Mouse (Mus musculus): ENCODE data around the gene Plekho2. TPM values are rescaled to one million over a fixed set of nuclear protein-coding genes. Genes with fewer than 3 reads are reported as not detected.

The Plekho2 gene
- polyA plus RNA-seq, 1 experiment from 2014 or later: 15.2 TPM

GRCm38 (mm10) chr9:65512520-65512919, 67.3 kb downstream of the Plekho2 start:
- WGBS: 86% methylated on average over 3 of the region's 3 CpGs
- DNase-seq (ENCODE audit: low spot score): no peak
- peaks cover 25% of the 10 kb centered on the region for H3K4me1 ChIP-seq

DNA sequence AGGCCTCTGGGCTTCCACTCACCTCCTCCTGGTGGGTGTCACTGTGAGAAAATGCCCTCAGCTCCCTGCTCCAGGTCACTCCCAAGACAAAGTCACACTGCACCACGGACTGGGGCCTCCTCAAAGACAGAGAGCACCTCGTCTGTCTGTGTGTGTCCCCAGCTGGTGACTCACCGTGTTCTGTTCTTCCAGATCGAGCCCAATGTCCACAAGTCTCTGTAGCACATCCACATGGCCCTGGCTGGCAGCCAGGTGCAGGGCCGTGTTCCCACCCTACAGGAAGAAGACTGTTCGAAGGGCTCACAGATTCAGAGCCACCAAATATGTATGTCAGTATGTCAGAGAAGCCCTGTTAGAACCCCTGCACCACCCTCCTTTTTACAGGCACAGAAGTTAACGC, 71.4 kb downstream of the Plekho2 start:
- no peak overlapping the region for H3K27ac ChIP-seq (replicated peaks)
- WGBS: 79% methylated on average over 7 of the region's 7 CpGs

More at GRCm38 (mm10) chr9:65512520-65512919, 67.3 kb downstream of the Plekho2 start:
- Histone ChIP-seq H3K36me3 (replicated peaks) (no peaks in the 10 kb centered on the region), H3K4me3 (no peak overlapping the region), H3K9me3 (no peaks in the 10 kb centered on the region), H3K27me3 (replicated peaks; ENCODE audit: low read depth, poor library complexity, severe bottlenecking) (no peaks in the 10 kb centered on the region), H3K27ac (replicated peaks) (no peak overlapping the region)

DNA sequence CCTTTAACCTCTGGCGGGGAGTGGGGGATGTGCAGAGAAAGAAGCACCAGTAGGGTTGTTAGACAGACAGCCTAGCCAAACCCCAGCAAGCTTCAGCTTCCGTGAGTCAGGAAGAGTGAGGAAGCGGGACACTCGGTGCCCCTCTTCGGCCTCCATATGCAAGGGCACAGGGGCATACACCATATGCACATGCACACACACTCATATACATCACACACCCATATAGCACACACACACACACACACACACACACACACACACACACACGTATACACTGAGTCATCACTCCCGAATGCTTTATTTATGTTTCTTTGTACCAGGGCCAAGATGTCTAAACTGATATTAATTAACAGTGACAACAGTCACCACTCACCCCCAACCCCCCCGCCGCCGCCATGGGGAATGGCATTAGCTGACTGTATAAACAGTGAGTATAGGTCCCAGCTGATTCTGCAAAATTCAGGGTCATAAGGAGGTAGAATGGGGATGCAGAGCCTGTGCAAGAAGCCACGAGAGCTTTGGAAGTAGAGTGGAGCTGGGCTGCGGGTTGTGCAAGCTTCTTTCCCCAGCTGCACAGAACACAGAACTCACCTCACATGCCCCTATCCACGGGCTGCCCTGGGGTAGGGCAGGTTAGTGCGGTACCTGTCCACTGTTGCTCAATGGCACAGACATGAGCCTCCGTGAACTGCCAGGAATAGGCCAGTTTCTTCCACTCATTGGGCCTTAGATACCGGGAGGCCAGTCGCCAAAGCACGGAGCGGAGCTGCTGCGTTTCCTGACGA, 76.9 kb downstream of the Plekho2 start:
- Histone ChIP-seq H3K27ac (replicated peaks) (no peak overlapping the region), H3K9me3 (no peaks in the 10 kb centered on the region), H3K4me1 (peaks cover 12% of the 10 kb centered on the region), H3K27me3 (replicated peaks; ENCODE audit: low read depth, poor library complexity, severe bottlenecking) (no peaks in the 10 kb centered on the region), H3K36me3 (replicated peaks) (no peaks in the 10 kb centered on the region), H3K4me3 (no peak overlapping the region)
- DNase-seq (ENCODE audit: low spot score): peak; percentile 43
- WGBS: 82% methylated on average over 21 of the region's 21 CpGs

More for the DNA sequence above, 71.4 kb downstream of the Plekho2 start:
- Histone ChIP-seq H3K4me1 (peaks cover 15% of the 10 kb centered on the region; the same call in 1 of the 2 replicates), H3K9me3 (no peaks in the 10 kb centered on the region), H3K36me3 (replicated peaks) (no peaks in the 10 kb centered on the region), H3K4me3 (no peak overlapping the region), H3K27me3 (replicated peaks; ENCODE audit: low read depth, poor library complexity, severe bottlenecking) (no peaks in the 10 kb centered on the region)
- DNase-seq (ENCODE audit: low spot score): no peak

Other genes starting within 250 kb of the Plekho2 start
- gene Pdcd7, start 233.9 kb downstream of the Plekho2 start, polyA plus RNA-seq (2016; fragmentation: Nextera tagmentation; extraction: Ambion mirVana): 10.3 and 10.6 TPM in 2 replicates
- gene Ubap1l, start 219.0 kb downstream of the Plekho2 start, polyA plus RNA-seq (2016; fragmentation: Nextera tagmentation; extraction: Ambion mirVana): 0.38 and 0.66 TPM in 2 replicates
- 1.0 and 1.2 TPM in 2 replicates for gene Kbtbd13, start 188.4 kb downstream of the Plekho2 start, polyA plus RNA-seq (2016; fragmentation: Nextera tagmentation; extraction: Ambion mirVana)
- 7.6 and 8.3 TPM in 2 replicates for gene Rasl12, start 181.5 kb downstream of the Plekho2 start, polyA plus RNA-seq (2016; fragmentation: Nextera tagmentation; extraction: Ambion mirVana)
- not detected in 2 replicates for gene Slc51b, start 157.1 kb downstream of the Plekho2 start, polyA plus RNA-seq (2016; fragmentation: Nextera tagmentation; extraction: Ambion mirVana)
- gene Mtfmt, start 144.3 kb downstream of the Plekho2 start, polyA plus RNA-seq (2016; fragmentation: Nextera tagmentation; extraction: Ambion mirVana): 20.1 and 22.7 TPM in 2 replicates
- gene Spg21, start 119.1 kb downstream of the Plekho2 start, polyA plus RNA-seq (2016; fragmentation: Nextera tagmentation; extraction: Ambion mirVana): 103 and 112 TPM in 2 replicates
- not detected in 2 replicates for gene Ankdd1a, start 59.8 kb downstream of the Plekho2 start, polyA plus RNA-seq (2016; fragmentation: Nextera tagmentation; extraction: Ambion mirVana)
- 27.7 and 28.0 TPM in 2 replicates for gene Pif1, start 7.1 kb upstream of the Plekho2 start, polyA plus RNA-seq (2016; fragmentation: Nextera tagmentation; extraction: Ambion mirVana)
- gene Rbpms2, start 49.6 kb upstream of the Plekho2 start, polyA plus RNA-seq (2016; fragmentation: Nextera tagmentation; extraction: Ambion mirVana): 26.2 and 26.4 TPM in 2 replicates
- gene Oaz2, start 88.0 kb upstream of the Plekho2 start, polyA plus RNA-seq (2016; fragmentation: Nextera tagmentation; extraction: Ambion mirVana): 251 and 270 TPM in 2 replicates
- gene Zfp609, start 247.5 kb upstream of the Plekho2 start, polyA plus RNA-seq (2016; fragmentation: Nextera tagmentation; extraction: Ambion mirVana): 6.9 and 7.0 TPM in 2 replicates